21 mouse cellular contexts compared by ENCODE assay signal in the genomic region with DNA sequence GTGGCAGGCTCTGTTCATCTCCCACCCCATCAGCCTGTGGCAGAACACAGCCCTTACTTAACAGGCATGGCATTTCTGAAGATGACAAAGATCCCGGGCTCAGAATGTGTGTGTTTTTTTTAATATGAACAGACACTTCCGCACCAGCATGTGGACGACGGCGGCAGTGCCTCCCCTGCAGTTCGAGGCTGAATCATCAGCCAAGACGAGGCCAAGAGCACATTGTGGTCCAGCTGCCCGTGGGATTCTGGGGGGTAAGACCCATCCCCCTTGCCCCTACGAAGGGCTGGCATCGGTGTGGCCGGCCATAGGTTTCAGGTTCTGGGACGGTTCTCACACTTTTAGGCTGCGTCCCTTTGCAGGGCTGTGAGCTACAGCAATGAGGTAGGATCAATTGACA. TPM values are rescaled to one million over a fixed set of nuclear protein-coding genes. Genes with fewer than 3 reads are reported as not detected.
DNase-seq lines count a peak whose midpoint lies in the region; ATAC-seq lines count a peak whose summit lies in the region.
"Had no signal": no experiment of that assay in that cellular context is flagged by ENCODE, and none has a peak within 500 bp of the region (broad histone marks: within the 10 kb centered on the region; RNA-seq: fewer than 3 reads in every experiment).

No protein-coding gene starts in this region.

- 54% methylated on average over 13 of the region's 13 CpGs for WGBS in heart, embryonic 10.5 days
- WGBS in midbrain, embryonic 10.5 days, result 63% methylated on average over 13 of the region's 13 CpGs
- 66% methylated on average over 13 of the region's 13 CpGs for WGBS in midbrain, embryonic 14.5 days

- H3K27ac ChIP-seq in heart, embryonic 10.5 days, result peak overlapping the region; percentile 36; the same call in 1 of the 2 replicates
- H3K27ac ChIP-seq in midbrain, embryonic 10.5 days (replicated peaks), result peak overlapping the region; percentile 24; the same call in 1 of the 2 replicates
- H3K27ac ChIP-seq in midbrain, embryonic 14.5 days (replicated peaks; ENCODE audit: low read depth, low read length), result no peak overlapping the region
- H3K27ac ChIP-seq: embryonic facial prominence, embryonic 12.5 days; hindbrain, embryonic 13.5 days; midbrain, embryonic 15.5 days had no signal

- H3K4me3 ChIP-seq in heart, embryonic 10.5 days, result no peak overlapping the region
- H3K4me3 ChIP-seq in midbrain, embryonic 10.5 days, result no peak overlapping the region
- H3K4me3 ChIP-seq in midbrain, embryonic 14.5 days (replicated peaks; ENCODE audit: low read depth, low read length), result no peak overlapping the region
- H3K4me3 ChIP-seq: embryonic facial prominence, embryonic 12.5 days; erythroblast, embryonic 14.5 days; hindbrain, embryonic 13.5 days; midbrain, embryonic 15.5 days had no signal

- H3K4me2 ChIP-seq in midbrain, embryonic 14.5 days (ENCODE audit: low read length), result no peak overlapping the region
- H3K4me2 ChIP-seq: embryonic facial prominence, embryonic 12.5 days; heart, embryonic 11.5 days; hindbrain, embryonic 13.5 days; midbrain, embryonic 15.5 days had no signal

- no peaks in the 10 kb centered on the region for H3K36me3 ChIP-seq in heart, embryonic 10.5 days
- no peaks in the 10 kb centered on the region for H3K36me3 ChIP-seq in midbrain, embryonic 10.5 days
- H3K36me3 ChIP-seq in midbrain, embryonic 14.5 days (ENCODE audit: control insufficient read depth, insufficient read depth, low read length), result no peaks in the 10 kb centered on the region
- H3K36me3 ChIP-seq: embryonic facial prominence, embryonic 12.5 days; G1E; hindbrain, embryonic 13.5 days; midbrain, embryonic 15.5 days had no signal

- no peak overlapping the region for H3K9ac ChIP-seq in midbrain, embryonic 14.5 days (replicated peaks; ENCODE audit: low read length)
- H3K9ac ChIP-seq: embryonic facial prominence, embryonic 12.5 days; midbrain, embryonic 15.5 days had no signal

- ATAC-seq in midbrain, embryonic 14.5 days (ENCODE audit: low FRiP score, low TSS enrichment), result no peak
- ATAC-seq: intestine, embryonic 16.5 days; lung, postnatal 0 days; midbrain, embryonic 15.5 days had no signal

- peaks cover 95% of the 10 kb centered on the region for H3K27me3 ChIP-seq in heart, embryonic 10.5 days (ENCODE audit: insufficient read depth, poor library complexity, severe bottlenecking)
- H3K27me3 ChIP-seq in midbrain, embryonic 10.5 days (ENCODE audit: low read depth, poor library complexity, severe bottlenecking), result peaks cover 88% of the 10 kb centered on the region
- no peaks in the 10 kb centered on the region; the same call in 1 of the 2 replicates for H3K27me3 ChIP-seq in midbrain, embryonic 14.5 days (ENCODE audit: control insufficient read depth, insufficient read depth, low read length)
- H3K27me3 ChIP-seq: midbrain, embryonic 15.5 days had no signal

- peak; percentile 60 for DNase-seq in cerebellum, adult 9-10 months
- no peak for DNase-seq in cerebellum, adult 11 months
- no peak for DNase-seq in heart, embryonic 10.5 days (ENCODE audit: low spot score)
- no peak for DNase-seq in heart, adult 18-20 months
- DNase-seq in midbrain, embryonic 10.5 days (ENCODE audit: low spot score), result no peak
- DNase-seq in midbrain, embryonic 14.5 days, result no peak
- DNase-seq in brain, adult 2 months (ENCODE audit: low read depth, low spot score), result peak; percentile 77
- DNase-seq: adrenal gland, postnatal 36 days; gastrocnemius, postnatal 36 days; heart, postnatal 14 days; kidney, postnatal 36 days; liver; thymus, postnatal 25 days had no signal

- peaks cover 18% of the 10 kb centered on the region; the same call in 1 of the 2 replicates for H3K4me1 ChIP-seq in heart, embryonic 10.5 days
- H3K4me1 ChIP-seq in midbrain, embryonic 10.5 days, result peaks cover 55% of the 10 kb centered on the region
- H3K4me1 ChIP-seq in midbrain, embryonic 14.5 days (ENCODE audit: control insufficient read depth, insufficient read depth, low read length), result peaks cover 21% of the 10 kb centered on the region

- H3K9me3 ChIP-seq in heart, embryonic 10.5 days, result no peaks in the 10 kb centered on the region
- no peaks in the 10 kb centered on the region for H3K9me3 ChIP-seq in midbrain, embryonic 10.5 days (replicated peaks)
- H3K9me3 ChIP-seq in midbrain, embryonic 14.5 days (ENCODE audit: control insufficient read depth, low read length), result no peaks in the 10 kb centered on the region
- H3K9me3 ChIP-seq: embryonic facial prominence, embryonic 12.5 days; G1E; hindbrain, embryonic 13.5 days; midbrain, embryonic 15.5 days had no signal

RNA-seq across cellular contexts. Expression of a gene that starts 21.8 kb away (rescaled TPM):
- polyA plus RNA-seq in heart, embryonic 10.5 days (2016; fragmentation: Nextera tagmentation; extraction: Ambion mirVana), result 0.41 and 0.57 TPM in 2 replicates
- total RNA-seq in heart, adult 18-20 months (2021), result under 1 TPM in 1 of 2 experiments, not detected in 1; 0.28 TPM
- polyA plus RNA-seq in midbrain, embryonic 10.5 days (2016; fragmentation: Nextera tagmentation; extraction: Ambion mirVana), result 0.57 and 0.72 TPM in 2 replicates
- polyA plus RNA-seq in midbrain, embryonic 14.5 days (2014; fragmentation: Nextera tagmentation; extraction: Ambion mirVana), result 12.1 and 13.0 TPM in 2 replicates
- polyA plus RNA-seq: erythroblast, embryonic 14.5 days had no signal

RNA-seq across cellular contexts. Expression of a gene that starts 32.0 kb away (rescaled TPM):
- 17.3 and 19.4 TPM in 2 replicates for polyA plus RNA-seq in heart, embryonic 10.5 days (2016; fragmentation: Nextera tagmentation; extraction: Ambion mirVana)
- total RNA-seq in heart, adult 18-20 months (2021), result 10 to 100 TPM; 20.7 to 22.0 TPM
- 21.0 and 21.1 TPM in 2 replicates for polyA plus RNA-seq in midbrain, embryonic 10.5 days (2016; fragmentation: Nextera tagmentation; extraction: Ambion mirVana)
- 6.0 and 10.0 TPM in 2 replicates for polyA plus RNA-seq in midbrain, embryonic 14.5 days (2014; fragmentation: Nextera tagmentation; extraction: Ambion mirVana)

RNA-seq across cellular contexts. Expression of a gene that starts 51.4 kb away (rescaled TPM):
- polyA plus RNA-seq in heart, embryonic 10.5 days (2016; fragmentation: Nextera tagmentation; extraction: Ambion mirVana), result 144 and 165 TPM in 2 replicates
- 10 to 100 TPM; 72.0 to 75.8 TPM for total RNA-seq in heart, adult 18-20 months (2021)
- 137 and 147 TPM in 2 replicates for polyA plus RNA-seq in midbrain, embryonic 10.5 days (2016; fragmentation: Nextera tagmentation; extraction: Ambion mirVana)
- 139 and 148 TPM in 2 replicates for polyA plus RNA-seq in midbrain, embryonic 14.5 days (2014; fragmentation: Nextera tagmentation; extraction: Ambion mirVana)

RNA-seq across cellular contexts. Expression of a gene that starts 51.6 kb away (rescaled TPM):
- 3.6 and 4.6 TPM in 2 replicates for polyA plus RNA-seq in heart, embryonic 10.5 days (2016; fragmentation: Nextera tagmentation; extraction: Ambion mirVana)
- total RNA-seq in heart, adult 18-20 months (2021), result 1 to 10 TPM; 1.0 to 2.3 TPM
- 5.1 and 6.2 TPM in 2 replicates for polyA plus RNA-seq in midbrain, embryonic 10.5 days (2016; fragmentation: Nextera tagmentation; extraction: Ambion mirVana)
- polyA plus RNA-seq in midbrain, embryonic 14.5 days (2014; fragmentation: Nextera tagmentation; extraction: Ambion mirVana), result 6.0 and 6.4 TPM in 2 replicates

Comparison
In these comparisons a context has a peak if more than half of its experiments do, and no peak if none do; other contexts are left out.
1. DNase-seq: peak in cerebellum, adult 9-10 months (single experiment) and brain, adult 2 months (single experiment); none in cerebellum, adult 11 months (single experiment), heart, embryonic 10.5 days (single experiment), heart, adult 18-20 months (0 of 2), midbrain, embryonic 10.5 days (single experiment) and midbrain, embryonic 14.5 days (single experiment).